Mouse (Mus musculus) frontal cortex, postnatal 10 days (tissue): ENCODE data around the gene 1700012P22Rik.

ENCODE experiments used
- DNase-seq, 2 experiments: peaks; one replicate each; pipeline ENCODE4 v3.0.0; 2022; ENCODE audit warnings: low spot score in 2 of 2, mixed read lengths in 1 of 2

Gene 1700012P22Rik

GRCm38 (mm10) chr4:144438672-144439071, at the start of gene 1700012P22Rik:
1700012P22Rik (minus strand) TSS chr4:144438772.
- DNase-seq, result no peak

GRCm38 (mm10) chr4:144468091-144468490, 29.5 kb upstream of the 1700012P22Rik start:
- no peak for DNase-seq

DNA sequence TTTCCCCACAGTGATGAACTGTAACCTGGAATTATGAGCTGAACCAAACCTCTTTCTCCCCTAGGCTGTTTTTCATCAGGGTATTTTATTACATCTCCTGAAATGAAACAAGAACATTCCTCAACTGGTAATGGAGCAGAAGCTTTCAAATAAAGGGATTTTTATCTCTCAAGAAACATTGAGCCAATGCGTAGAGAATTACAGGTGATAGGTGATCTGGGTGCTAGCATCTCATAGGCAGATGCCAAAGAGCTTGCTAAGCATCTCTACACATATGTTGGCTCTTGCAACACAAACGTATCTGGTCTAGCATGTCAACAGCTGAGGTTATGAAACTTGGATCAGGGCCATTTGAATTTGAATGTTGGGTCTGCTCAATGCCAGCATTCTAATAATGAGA, 26.6 kb upstream of the 1700012P22Rik start:
- no peak for DNase-seq

- DNase-seq, result no peak
Observed at GRCm38 (mm10) chr4:144463656-144464055, 25.1 kb upstream of the 1700012P22Rik start, which contains the start of gene Aadacl3. Aadacl3 (minus strand) TSS chr4:144463756.

DNA sequence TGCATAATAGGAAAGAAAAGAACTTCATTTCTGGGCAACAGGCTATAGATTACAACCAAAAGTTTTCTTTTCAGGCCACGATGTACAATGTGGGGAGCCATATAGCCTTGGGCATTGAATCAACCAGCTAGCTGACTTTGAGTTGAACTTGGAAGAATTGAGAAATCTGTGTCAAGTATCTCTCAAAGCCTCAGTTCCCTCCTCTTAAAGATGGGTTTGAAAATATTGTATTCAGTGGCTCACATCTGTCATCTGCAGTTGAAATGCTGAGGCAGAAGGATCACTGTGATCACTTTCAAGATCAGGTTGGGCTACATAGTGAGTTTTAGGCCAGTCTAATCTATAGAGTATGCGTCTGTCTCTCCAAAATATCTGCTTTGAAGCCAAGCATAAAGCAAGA, 14.6 kb upstream of the 1700012P22Rik start, which contains the start of gene Gm9944:
TSS of gene Gm9944 (minus strand) at position 101 of the 400 bp plus-strand sequence.
- no peak for DNase-seq

DNA sequence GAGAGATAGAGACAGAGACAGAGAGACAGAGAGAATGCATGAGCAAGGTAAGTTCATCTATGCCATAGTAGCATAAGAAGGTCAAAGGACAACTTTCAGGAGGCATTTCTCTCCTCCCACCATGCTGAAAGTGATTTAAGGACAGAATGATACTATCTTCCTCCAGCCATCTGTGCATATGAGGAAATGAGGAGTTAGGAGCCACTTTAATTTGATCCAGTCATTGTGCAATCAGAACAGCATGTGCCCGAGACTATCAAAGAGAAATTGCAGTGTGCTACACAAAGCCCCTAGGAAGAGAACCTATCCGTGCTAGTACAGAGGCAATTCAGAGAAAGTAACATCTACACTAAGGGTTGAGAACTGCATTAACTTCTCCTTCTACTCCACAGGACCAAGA, 10.0 kb upstream of the 1700012P22Rik start:
- no peak for DNase-seq

GRCm38 (mm10) chr4:144441582-144441981, 3.0 kb upstream of the 1700012P22Rik start:
- DNase-seq, result no peak

DNA sequence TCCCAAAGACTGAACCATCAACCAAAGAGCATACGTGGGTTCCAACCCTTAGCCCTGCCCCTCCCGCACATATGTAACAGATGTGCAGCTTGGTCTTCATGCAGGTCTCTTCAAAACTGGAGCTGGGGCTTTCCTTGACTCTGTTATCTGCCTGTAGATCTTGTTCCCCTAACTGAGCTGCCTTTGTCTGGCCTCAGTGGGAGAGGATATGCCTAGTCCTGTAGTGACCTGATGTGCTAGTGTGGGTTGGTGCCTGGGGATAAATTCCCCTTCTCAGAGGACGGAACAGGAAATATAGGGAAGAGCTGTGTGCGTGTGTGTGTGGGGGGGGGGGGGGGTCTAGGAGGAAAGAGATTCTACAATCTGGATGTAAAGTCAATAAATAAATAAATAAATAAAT, 2.5 kb upstream of the 1700012P22Rik start:
- DNase-seq, result no peak

GRCm38 (mm10) chr4:144433216-144433615, 5.4 kb downstream of the 1700012P22Rik start:
- DNase-seq, result no peak

DNA sequence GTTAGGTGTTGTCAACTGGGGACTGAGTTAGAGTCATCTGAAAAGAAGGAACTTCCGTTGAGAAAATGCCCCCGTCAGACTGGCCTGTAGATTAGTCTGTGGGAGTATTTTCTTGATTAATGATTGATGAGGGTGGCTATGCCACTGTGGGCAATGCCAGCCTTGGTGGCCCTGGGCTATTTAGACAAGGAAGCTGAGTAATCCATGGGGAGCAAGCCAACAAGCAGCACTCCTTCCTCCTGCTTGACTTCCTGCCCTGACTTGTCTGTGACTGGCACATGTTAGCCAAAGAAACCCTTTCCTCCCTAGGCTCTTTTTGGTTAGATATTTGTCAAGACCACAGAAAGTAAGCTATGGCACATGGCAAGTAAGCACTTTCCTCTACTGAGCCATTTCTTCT, 7.8 kb downstream of the 1700012P22Rik start:
- DNase-seq, result no peak

- DNase-seq, result no peak
Observed at GRCm38 (mm10) chr4:144428868-144429267, 9.7 kb downstream of the 1700012P22Rik start.

DNA sequence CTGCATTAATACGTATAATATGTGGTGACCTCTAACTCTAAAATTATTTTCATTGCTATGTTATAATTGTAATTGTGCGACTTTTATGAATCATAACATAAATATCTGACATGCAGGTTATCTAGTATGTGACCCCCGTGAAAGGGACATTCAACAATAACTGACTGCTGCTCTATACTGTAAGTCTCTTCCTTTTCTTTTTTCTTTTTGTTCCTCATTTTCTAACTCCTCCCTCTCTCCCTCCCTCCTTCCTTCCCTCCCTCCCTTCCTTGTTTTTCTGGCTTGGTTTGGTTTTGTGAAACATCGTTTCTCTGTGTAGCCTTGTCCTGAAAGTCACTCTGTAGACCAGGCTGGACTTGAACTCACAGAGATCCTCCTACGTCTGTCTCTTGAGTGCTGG, 14.0 kb downstream of the 1700012P22Rik start:
- no peak for DNase-seq

DNA sequence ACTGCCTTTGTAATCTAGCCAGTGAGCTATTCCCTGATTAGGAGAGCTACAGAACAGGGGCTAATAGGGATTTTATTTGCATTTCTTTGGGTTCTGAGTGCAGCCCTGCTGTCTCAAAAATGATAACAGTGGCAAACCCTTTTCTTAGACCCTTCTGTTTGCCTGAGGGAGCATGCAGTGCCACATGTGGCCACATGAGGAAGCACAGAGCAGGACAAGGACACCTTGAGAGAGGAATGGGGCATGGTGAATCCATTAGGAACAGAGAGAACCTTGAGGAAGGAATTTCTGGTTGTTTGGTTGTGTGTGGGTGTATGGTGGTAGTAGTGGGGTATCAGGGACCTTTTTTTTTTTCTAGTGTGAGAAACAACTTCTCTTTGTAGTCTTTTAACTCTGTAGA, 17.9 kb downstream of the 1700012P22Rik start:
- DNase-seq, result no peak

- DNase-seq, result no peak
Observed at GRCm38 (mm10) chr4:144408290-144408689, 30.3 kb downstream of the 1700012P22Rik start, which contains the start of gene Pramef12. Pramef12 (minus strand) TSS chr4:144408464.

- no peak for DNase-seq
Observed at GRCm38 (mm10) chr4:144406261-144406660, 32.3 kb downstream of the 1700012P22Rik start.

- no peak for DNase-seq
Observed at GRCm38 (mm10) chr4:144404456-144405086, 34.0 kb downstream of the 1700012P22Rik start.

GRCm38 (mm10) chr4:144402712-144403111, 35.9 kb downstream of the 1700012P22Rik start:
- no peak for DNase-seq

DNA sequence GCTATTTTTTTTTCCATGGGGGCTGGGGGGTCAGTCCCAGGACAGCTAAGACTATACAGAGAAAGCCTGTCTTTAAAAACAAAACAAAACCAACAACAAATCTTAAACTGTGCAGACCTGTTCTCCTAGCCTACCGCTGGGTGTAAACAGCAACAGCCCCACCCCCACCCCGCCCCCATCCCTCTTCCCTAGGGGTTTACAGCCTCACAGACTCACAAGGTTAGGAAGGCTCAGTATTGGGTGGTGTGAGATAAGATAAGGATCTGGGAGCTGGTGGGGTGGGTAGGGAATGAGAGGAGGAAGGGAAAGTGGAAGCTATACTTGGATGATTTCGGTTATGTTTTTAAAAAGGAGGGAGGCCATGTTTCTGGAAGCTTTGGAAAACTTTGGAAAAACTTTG, 42.3 kb downstream of the 1700012P22Rik start:
- DNase-seq, result no peak

- no peak for DNase-seq
Observed at GRCm38 (mm10) chr4:144377911-144378310, 60.7 kb downstream of the 1700012P22Rik start, which contains the start of gene Pramef20. Pramef20 (minus strand) TSS chr4:144377933.
